Mouse (Mus musculus) liver, embryonic 14.5 days (tissue): ENCODE measurements around the gene Bloc1s6. TPM values are rescaled to one million over a fixed set of nuclear protein-coding genes. Genes with fewer than 3 reads are reported as not detected.

Source experiments
- ATAC-seq: fragments of 200-750 bp; cut with Nextera tagmentation; 2 replicates; pipeline ENCODE4 v1.8.0; 2017; ENCODE audit warnings: moderate number of reproducible peaks, mild to moderate bottlenecking, moderate library complexity; ENCODE audit not compliant: insufficient read depth
- DNase-seq, 3 experiments: peaks; one replicate each; pipeline ENCODE4 v3.0.0-alpha.2; 2012 to 2013; ENCODE audit warnings: low read depth in 3 of 3, low spot score in 3 of 3
- H3K27ac ChIP-seq: fragments of 300-500 bp; sonication (generic); 2 replicates; pipeline ENCODE4 v1.5.1; 2014; ENCODE audit warnings: moderate library complexity, mild to moderate bottlenecking, control low read depth, inconsistent platforms
- H3K27me3 ChIP-seq: fragments of 300-500 bp; sonication (generic); 2 replicates; pipeline ENCODE4 v1.6.1; 2014; ENCODE audit warnings: mild to moderate bottlenecking, low read length, moderate library complexity; ENCODE audit not compliant: control insufficient read depth, insufficient read depth
- H3K36me3 ChIP-seq: fragments of 300-500 bp; sonication (generic); replicated peaks from 2 replicates; pipeline ENCODE4 v1.6.1; 2014; ENCODE audit warnings: low read depth; ENCODE audit not compliant: control insufficient read depth, insufficient read depth
- H3K4me1 ChIP-seq, 2 experiments: fragments of 200-500 bp in 1 of 2; fragments of 300-500 bp in 1 of 2; sonication (generic) in 1 of 2; replicated peaks; 2 replicates each; pipeline ENCODE4 v1.6.1; 2012 to 2014; ENCODE audit warnings: antibody characterized with exemption in 1 of 2, inconsistent platforms in 1 of 2, low read length in 1 of 2; ENCODE audit not compliant: control insufficient read depth in 2 of 2, insufficient read depth in 2 of 2
- H3K4me2 ChIP-seq: fragments of 300-500 bp; sonication (generic); 2 replicates; pipeline ENCODE4 v1.6.1; 2014; ENCODE audit warnings: low read depth, mild to moderate bottlenecking, control low read depth, moderate library complexity
- H3K4me3 ChIP-seq, 2 experiments: fragments of 200-500 bp in 1 of 2; fragments of 300-500 bp in 1 of 2; sonication (generic) in 1 of 2; 2 replicates each; pipeline ENCODE4 v1.5.1; 2012 to 2014; ENCODE audit warnings: low read depth in 2 of 2, low read length in 2 of 2, mild to moderate bottlenecking in 2 of 2, control low read depth in 1 of 2, inconsistent platforms in 1 of 2, moderate library complexity in 1 of 2; ENCODE audit not compliant: insufficient read depth in 1 of 2
- H3K9ac ChIP-seq: fragments of 300-500 bp; sonication (generic); replicated peaks from 2 replicates; pipeline ENCODE4 v1.6.1; 2014; ENCODE audit warnings: mild to moderate bottlenecking, control low read depth, moderate library complexity
- H3K9me3 ChIP-seq: fragments of 300-500 bp; sonication (generic); 2 replicates; pipeline ENCODE4 v1.6.1; 2016; ENCODE audit warnings: low read length, mixed read lengths; ENCODE audit not compliant: control insufficient read depth
- CTCF ChIP-seq: IDR thresholded peaks from 2 replicates; pipeline ENCODE4 v1.5.1; 2016; ENCODE audit warnings: antibody characterized with exemption, low read depth, control low read depth
- EP300 ChIP-seq: IDR thresholded peaks from 2 replicates; pipeline ENCODE4 v1.6.1; 2016; ENCODE audit warnings: antibody characterized with exemption, low read depth
- WGBS: fragments of 180-500 bp; shearing (Covaris S2); extraction: QIAGEN DNeasy Blood & Tissue Kit; methylation state at CpG from one replicate; pipeline ENCODE4 v1.1.7; 2014; ENCODE audit not compliant: insufficient replicate concordance; 5-methylcytosine and 5-hydroxymethylcytosine counted together
- polyA plus RNA-seq, 2 experiments: library from polyadenylated mRNA; depleted of rRNA in 1 of 2; stranded (reverse) in 1 of 2; unstranded in 1 of 2; fragments of >200 nt; fragmentation: Nextera tagmentation in 1 of 2; extraction: Ambion mirVana in 1 of 2; gene quantifications; 2 replicates each; pipeline versions ENCODE4 v1.2.1 to v1.2.3; 2012 to 2014

The Bloc1s6 gene
- polyA plus RNA-seq, 2 experiments = 7.8 to 15.1 TPM

- no peaks in the 10 kb centered on the region for H3K9me3 ChIP-seq
- H3K27me3 ChIP-seq = no peaks in the 10 kb centered on the region
- TF ChIP-seq EP300 = no peak
- H3K4me2 ChIP-seq = no peak overlapping the region
- H3K36me3 ChIP-seq = no peaks in the 10 kb centered on the region
- no peak for ATAC-seq
- 59% methylated on average over 7 of the region's 7 CpGs for WGBS
- no peaks in the 10 kb centered on the region for H3K4me1 ChIP-seq
- H3K4me3 ChIP-seq = no peak overlapping the region
- H3K27ac ChIP-seq = no peak overlapping the region
- DNase-seq = no peak
- no peak overlapping the region for H3K9ac ChIP-seq
These were observed 51.0 kb downstream of the Bloc1s6 start for GRCm38 (mm10) chr2:122789311-122789710.

- H3K36me3 ChIP-seq = no peaks in the 10 kb centered on the region
- WGBS = 49% methylated on average over 6 of the region's 6 CpGs
- H3K4me1 ChIP-seq = no peaks in the 10 kb centered on the region
- H3K27ac ChIP-seq = no peak overlapping the region
- no peaks in the 10 kb centered on the region for H3K27me3 ChIP-seq
- H3K4me2 ChIP-seq = no peak overlapping the region
- ATAC-seq (no peak), DNase-seq (no peak)
- no peak overlapping the region for H3K4me3 ChIP-seq
- no peaks in the 10 kb centered on the region for H3K9me3 ChIP-seq
- no peak overlapping the region for H3K9ac ChIP-seq
- TF ChIP-seq EP300 (no peak), CTCF (no peak)
These were observed 51.4 kb downstream of the Bloc1s6 start for GRCm38 (mm10) chr2:122789730-122790129.

Other genes with a start within 250 kb of the Bloc1s6 start
- 8.6 and 14.1 TPM in 2 replicates for gene Gatm, start 127.2 kb upstream of the Bloc1s6 start, polyA plus RNA-seq (2012; rRNA removed)
- 24.8 and 27.6 TPM in 2 replicates for gene Gatm, start 127.2 kb upstream of the Bloc1s6 start, polyA plus RNA-seq (2014; fragmentation: Nextera tagmentation; extraction: Ambion mirVana)
- gene AA467197, start 101.5 kb upstream of the Bloc1s6 start, polyA plus RNA-seq (2012; rRNA removed) = 0.06 and 0.16 TPM in 2 replicates
- gene AA467197, start 101.5 kb upstream of the Bloc1s6 start, polyA plus RNA-seq (2014; fragmentation: Nextera tagmentation; extraction: Ambion mirVana) = 0.30 and 0.37 TPM in 2 replicates
- 0.74 and 0.81 TPM in 2 replicates for gene Slc30a4, start 35.8 kb upstream of the Bloc1s6 start, polyA plus RNA-seq (2012; rRNA removed)
- gene Slc30a4, start 35.8 kb upstream of the Bloc1s6 start, polyA plus RNA-seq (2014; fragmentation: Nextera tagmentation; extraction: Ambion mirVana) = 1.0 and 1.5 TPM in 2 replicates
- gene Sqor, start 26.7 kb downstream of the Bloc1s6 start, polyA plus RNA-seq (2012; rRNA removed) = 1.1 and 1.7 TPM in 2 replicates
- gene Sqor, start 26.7 kb downstream of the Bloc1s6 start, polyA plus RNA-seq (2014; fragmentation: Nextera tagmentation; extraction: Ambion mirVana) = 3.9 and 4.0 TPM in 2 replicates